Mouse (Mus musculus): ENCODE results near the gene Slc2a4.
A peak's percentile ranks its signal among the peaks of the same experiment; 100 is the strongest.
"Not testable (repeated sequence)": the region's sequence is repeated elsewhere in the genome, so short reads cannot be mapped to it uniquely, and the experiment has no call there.

The Slc2a4 gene

DNA sequence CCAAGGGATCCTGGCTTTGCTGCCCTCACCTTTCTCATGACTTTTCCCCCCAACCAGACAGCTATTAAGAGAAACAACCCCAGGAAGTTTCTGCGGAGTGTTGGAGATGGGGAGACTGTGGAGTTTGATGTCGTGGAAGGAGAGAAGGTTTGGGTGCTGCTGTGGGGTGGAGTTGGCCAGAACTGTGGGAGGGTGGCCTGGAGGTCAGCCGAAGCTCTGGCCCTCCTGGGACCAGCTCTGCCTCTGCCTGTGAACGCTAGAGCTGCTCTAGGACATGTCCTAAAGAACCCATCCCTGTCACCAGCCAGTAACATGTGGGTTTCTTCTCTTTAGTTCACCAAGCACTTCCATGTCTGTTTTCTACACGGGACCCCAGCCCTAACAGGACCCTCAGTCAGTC lies 8.8 kb downstream of the Slc2a4 start:
- no peak for DNase-seq (ENCODE audit: low read depth)

DNA sequence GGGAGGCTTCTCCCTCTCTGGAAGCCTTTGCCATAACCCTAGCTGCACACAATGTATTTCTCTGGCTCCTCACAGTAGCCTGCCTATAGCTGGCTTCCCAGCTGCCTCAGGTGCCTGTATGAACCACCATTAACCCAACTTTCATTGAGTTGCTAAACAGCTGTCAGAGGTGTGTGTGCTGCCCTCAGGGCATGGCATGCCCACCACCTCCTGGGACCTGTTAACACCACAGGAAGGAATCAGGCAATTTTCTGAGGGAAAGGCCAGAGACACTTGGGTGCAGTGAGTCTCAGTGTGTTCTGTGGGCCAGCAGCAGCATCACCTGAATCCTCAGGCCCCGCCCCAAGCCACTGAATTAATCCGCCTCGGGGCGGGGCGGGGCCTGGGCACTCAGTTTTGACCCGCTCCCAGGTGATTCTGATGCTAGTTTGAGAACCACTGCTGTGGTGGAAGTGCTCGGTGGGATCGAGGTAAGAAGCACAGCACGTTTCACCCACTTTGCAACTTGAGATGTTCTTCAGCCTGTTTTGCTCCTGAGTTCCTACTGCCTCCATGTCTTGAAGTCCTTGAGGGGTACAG lies 9.5 kb downstream of the Slc2a4 start:
- no peak for DNase-seq (ENCODE audit: low read depth)

DNA sequence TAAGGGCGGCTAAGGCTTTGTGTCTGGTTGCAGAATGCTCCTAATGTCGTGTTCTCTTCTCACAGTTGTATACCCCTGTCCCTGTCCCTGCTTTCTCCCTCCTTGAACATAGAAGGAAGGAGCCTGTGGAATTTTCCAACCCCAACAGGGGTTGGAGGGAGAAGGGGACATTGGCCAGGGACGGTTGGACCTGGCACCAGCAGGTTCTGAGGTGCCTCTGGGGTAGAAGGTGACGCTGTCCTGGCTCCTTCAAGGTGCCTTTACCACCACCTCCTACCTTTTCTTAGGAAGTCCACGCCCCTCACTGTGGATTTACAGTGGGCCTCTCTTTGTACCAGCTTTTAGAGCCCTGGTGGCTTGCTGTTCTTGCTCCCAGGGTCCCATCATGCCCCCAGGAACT lies 10.2 kb downstream of the Slc2a4 start:
- DNase-seq (ENCODE audit: low read depth), result no peak

DNA sequence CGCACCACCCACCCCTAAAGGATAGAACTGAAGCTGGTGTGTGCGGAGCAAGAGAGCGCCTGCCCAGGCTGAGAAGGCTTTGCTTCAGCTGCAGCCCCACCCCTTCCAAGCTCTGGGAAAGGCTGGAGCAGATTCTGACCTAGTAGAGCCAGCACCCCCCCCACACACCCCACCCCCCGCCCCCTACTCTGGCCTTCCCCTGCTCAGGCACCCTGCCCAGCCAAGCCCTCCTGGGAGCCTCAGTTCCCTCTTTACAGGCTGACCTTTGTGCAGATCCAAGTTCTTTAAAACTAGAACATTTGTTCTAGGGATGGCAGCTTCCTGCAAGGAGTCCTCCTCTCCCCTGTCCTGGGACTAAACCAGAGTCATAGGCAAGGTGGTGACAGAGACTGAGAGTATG lies 10.6 kb downstream of the Slc2a4 start:
- no peak for DNase-seq (ENCODE audit: low read depth)

DNA sequence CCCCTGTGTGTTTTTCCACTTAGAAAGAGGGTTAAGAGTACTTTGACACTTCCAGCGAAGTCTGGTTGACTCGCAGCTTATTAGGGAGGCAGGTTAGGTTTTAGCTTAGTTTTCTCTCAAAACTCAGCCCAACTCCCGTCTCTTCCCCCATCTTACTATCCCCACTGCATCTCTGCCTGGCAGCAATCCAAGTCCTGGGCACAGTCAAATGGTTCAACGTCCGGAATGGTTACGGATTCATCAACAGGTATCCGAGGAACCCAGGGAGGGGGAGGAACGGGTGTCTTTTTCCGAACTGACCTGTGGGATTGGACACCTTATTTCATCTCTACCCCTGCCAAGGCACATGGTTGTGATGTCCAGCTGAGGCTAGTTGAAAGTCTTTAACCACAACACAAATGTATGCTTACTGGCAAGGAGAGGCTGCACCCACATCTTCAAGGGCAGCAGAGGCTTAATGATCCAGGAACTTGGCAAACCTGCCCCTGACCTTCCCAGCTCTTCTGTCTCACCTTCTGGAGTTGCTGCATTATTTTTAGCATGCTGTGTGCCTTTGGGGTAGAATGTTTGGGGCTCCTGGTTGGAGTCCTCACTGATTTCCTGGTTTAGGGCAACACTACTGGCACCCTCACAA lies 11.2 kb downstream of the Slc2a4 start:
- DNase-seq (ENCODE audit: low read depth), result peak; percentile 26

DNA sequence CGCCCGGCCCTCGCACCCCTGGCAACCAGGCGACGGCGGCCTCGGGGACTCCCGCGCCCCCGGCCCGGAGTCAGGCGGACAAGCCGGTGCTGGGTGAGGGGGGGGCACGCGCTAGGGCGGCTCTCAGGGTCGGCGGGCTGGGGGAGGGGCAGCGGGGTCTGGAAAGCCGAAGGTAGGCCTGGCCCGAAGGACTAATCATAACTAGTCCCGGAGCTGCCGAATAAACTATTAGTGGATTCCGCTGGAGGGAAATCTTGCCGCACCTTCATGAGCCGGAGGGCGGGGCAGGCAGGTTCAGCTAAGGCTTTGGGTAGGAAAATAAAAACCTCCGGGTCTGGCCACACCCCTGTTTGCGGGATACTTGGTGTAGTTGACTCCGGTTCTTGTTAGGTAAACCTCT lies 11.8 kb downstream of the Slc2a4 start:
- DNase-seq (ENCODE audit: low read depth), result peak; percentile 62

DNA sequence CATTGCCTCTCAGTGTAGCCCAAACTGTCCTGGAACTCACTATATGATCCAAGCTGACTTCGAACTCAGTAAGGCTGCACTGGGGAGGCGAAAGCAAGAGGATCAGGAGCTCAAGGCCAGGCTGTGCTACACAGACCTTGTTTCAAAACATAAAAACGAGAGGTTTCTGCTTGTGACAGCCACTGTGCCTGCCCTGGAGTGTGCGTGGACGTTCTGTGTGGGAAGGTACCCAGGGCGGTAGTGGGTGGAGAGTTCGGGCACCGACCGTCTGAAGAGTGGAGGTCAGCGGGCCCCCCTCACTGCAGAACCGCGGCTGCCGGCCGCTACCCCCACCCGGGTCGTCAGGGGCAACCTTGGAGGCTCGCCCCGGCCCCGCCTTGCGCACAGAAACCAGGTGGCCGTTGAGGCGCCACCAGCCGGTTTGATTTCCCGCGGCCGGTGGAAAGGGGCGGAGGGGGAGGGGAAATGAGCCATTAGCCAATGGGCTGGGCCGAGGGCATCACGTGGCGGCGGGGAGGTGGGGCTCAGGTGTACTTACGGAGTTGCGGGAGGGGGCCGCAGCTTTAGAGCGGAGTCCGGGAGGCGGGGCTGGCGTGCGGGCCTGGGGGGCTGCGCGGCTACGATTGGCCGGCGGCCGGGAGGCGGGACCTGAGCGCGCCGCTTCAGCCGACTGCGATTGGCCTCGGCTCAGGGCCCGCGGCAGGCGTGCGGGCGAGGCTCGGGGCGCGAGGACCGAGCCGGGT lies 12.7 kb downstream of the Slc2a4 start, which contains the start of gene Ybx2:
Ybx2 (plus strand) TSS at position 660 of the 743 bp plus-strand sequence.
- peak; percentile 91 for DNase-seq (ENCODE audit: low read depth)

DNA sequence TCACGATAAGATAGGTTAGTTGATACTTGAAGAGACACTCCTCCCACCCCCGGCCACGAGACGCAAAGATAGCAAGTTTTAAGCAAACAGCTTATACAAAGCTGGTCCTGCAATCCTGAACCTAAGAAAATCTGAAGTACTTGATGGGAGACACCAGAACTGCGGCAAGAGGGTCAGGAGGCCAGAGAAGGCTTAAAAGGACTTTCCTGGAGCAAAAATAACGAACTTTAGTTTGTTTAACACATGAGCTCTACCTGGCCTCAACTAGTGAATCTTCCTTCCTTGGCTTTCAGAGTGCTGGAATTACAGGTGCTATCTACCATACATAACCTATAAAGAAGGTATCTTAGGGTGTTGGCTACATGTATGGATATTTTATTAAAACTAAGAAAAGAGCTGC lies 13.3 kb downstream of the Slc2a4 start:
- DNase-seq (ENCODE audit: low read depth), result no peak

DNA sequence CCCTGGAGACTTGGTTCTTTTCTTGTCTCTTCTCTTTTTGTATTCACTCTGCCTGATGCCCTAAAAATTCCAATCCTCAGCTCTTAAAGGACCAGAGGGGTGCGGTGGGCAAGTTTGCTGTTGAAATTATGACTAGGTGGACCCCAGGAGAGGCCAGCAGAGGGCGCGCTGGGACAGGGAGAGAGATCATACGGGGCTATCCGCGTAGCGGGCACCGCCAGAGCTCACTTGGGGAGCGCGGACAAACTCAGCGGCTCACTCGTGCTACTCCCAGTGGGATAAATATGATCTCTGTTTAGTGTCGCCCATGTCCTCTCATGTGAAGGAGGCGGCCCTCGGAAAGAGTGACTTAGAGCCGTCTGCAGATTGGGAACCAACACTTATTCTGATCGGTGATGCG lies 13.8 kb downstream of the Slc2a4 start:
- peak; percentile 95 for DNase-seq (ENCODE audit: low read depth)

DNA sequence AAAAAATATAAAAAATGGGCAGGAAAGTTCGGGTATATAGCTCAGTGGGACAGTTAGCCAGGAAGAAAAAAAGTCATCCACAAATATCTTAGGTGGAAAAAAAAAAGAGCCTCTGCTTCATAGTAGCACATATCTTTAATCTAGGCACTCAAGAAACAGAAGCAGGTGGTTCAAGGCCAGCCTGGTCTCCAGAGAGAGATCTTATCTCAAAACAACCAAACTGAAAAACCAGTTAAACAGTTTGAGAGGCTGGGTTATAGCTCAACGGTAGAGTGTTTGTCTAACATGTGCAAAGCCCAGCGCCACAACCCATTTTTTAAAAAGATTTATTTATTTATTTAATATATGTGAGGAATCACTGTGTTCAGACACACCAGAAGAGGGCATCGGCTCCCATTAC lies 14.9 kb downstream of the Slc2a4 start:
- DNase-seq (ENCODE audit: low read depth), result no peak

DNA sequence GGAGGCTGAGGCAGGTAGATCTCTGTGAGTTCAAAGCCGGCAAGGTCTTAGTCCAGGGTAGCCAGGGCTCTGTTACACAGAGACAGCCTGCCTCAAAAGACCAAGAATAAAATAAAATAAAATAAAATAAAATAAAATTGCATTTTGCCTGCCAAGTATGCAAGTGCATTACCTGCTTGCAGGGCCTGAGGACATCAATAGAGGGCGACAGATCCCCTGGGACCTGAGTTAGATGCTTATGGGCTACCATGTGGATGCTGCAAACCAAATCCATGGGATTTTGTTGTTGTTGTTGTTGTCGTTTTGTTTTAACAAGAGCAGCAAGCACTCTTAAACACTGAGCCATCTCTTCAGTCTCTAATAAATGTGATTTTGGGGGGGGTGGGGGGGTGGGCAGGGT lies 15.7 kb downstream of the Slc2a4 start:
- no peak for DNase-seq (ENCODE audit: low read depth)

DNA sequence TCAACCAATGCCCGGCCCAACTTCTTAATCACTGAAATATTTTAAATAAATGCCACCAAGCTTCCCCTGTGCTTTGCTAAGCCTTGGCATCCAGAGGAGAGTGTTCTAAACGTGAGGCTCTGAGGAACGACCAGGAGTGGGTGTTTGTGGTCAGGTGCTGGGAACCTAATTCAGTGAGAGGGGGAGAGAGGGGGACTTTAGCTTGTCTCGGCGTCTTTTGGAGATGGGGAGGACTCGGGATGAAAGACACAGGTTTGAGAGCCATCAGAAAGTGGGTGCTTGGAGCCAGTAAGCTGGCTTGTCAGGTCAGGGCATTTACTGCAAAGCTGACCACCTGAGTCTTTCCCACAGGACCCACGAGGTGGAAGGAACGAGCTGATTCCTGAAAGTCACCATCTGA lies 16.2 kb downstream of the Slc2a4 start:
- no peak for DNase-seq (ENCODE audit: low read depth)

DNA sequence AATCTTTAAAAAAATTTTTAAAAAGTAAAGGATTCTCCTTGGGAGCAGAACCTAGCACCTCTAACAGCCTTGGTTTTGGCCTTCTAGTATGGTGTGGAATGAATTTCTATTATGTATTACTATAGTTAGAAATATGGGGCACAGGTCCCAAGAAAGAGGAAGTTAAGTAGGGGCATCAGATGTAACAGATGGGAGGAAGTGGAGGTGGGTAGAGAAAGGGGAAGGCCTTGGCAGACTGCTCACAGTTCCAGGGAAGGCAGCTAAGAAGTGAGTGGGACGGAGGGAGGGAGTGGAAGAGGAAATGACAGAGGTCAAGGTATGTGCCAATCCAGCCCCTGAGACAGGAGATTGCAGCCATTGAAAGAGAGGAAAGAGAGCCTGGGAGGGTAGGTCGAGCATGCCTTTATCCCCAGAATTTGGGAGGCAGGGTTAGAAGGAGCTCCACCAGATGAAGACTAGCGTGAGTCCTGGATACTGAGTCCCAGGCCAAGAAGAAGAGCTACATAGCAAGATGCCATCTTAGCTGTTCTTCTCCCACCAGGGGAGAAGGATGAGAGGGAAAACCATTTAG lies 16.9 kb downstream of the Slc2a4 start:
- DNase-seq (ENCODE audit: low read depth), result no peak

DNA sequence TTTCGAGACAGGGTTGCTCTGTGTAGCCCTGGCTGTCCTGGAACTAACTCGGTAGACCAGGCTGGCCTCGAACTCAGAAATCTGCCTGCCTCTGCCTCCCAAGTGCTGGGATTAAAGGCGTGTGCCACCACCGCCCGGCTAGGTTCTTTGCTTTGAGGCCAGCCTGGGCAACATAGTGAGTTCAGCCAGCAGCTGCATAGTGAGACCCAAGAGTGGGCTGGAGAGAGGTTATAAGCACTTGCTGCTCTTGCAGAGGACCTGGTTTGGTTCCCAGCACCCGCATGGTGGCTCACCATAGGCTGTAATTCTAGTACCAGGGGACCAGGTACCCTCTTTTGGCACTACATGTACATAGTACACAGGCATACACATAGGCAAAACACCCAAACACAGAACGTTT lies 17.8 kb downstream of the Slc2a4 start:
- DNase-seq (ENCODE audit: low read depth), result not testable (repeated sequence)

DNA sequence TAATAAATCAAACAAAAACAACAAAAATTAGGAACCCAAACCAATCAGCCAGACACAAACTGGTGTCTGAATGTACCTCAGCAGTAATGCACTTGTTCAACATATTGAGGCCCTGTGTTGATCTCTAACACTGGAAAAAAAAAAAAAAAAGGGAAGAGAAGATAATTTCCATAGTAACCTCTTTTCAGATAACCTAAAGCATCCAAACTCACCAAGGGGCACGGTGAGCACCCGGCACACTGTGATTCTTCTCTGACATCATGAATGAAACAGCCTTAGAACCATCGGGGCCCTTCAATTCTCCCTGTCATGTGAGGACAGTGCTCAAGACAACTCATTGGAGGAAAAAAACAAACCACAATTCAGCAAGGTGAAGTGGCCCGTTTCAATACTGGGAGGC lies 18.3 kb downstream of the Slc2a4 start:
- DNase-seq (ENCODE audit: low read depth), result no peak

DNA sequence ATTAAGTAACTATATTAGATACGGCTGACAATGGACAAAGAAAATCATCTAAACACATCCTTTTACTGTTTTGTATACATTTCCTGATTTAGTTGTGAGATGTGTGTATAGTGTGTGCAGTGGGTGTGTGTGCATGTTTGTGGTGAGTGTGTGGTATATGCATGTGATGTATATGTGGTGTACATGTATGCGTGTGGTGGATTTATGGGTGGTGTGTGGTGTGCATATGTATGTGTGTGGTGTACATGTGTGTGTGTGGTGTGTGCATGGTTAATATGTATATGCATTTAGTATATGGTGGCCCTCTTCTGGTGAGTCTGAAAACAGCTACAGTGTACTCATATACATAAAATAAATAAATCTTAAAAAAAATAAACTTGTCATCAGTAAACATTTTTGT lies 20.5 kb downstream of the Slc2a4 start:
- DNase-seq (ENCODE audit: low read depth), result no peak

DNA sequence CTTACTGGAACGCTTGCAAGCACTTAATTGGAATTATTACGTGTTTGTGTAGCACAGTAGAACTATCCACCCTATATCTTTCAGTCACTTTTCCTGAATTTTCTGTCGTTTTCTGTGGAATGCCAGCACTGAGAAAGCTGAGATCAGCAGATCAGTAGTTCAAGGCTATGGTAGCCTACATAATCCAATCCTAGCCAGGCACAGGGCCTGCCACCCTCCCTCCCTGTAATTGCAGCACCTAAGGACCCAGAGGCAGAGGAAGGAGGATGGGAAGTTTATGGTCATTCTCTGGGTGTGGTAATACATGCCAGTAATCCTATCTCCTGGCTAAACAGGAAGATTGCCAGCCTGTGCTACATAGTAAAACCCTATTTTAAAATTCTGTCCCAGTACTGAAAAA lies 25.2 kb downstream of the Slc2a4 start:
- no peak for DNase-seq (ENCODE audit: low read depth)

DNA sequence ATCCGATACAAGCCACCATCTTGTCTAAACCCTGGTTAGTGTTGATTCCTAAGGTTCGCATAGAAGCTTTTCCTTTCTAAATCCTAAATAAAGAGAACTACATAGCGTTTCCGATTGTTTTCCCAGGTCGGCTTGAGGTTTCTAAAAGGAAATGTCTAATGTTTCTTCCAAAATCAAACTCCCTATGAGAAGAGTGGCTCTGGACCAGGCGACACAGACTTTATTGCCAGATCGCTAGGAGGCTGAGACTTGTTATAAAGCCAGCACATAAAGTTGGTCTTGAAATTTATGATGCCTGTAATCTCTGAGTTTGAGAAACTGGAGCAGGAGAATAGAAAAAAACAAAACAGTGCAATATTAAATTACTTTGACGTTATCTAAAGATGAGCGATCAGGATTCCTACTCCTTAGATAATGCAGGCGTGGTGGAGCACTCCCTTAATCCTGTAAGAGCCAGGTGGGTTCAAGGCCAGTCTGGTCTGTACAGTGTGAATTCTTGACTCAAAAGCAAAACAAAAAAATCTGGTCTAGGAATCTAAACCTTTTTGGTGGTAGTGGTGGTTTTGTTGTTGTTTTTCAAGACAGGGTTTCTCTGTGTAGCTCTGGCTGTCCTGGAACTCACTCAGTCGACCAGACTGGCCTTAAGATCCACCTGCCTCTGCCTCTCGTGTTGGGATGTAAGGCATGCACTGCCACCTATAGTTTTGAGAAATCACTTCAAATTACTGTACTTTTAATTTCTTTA lies 25.8 kb downstream of the Slc2a4 start:
- DNase-seq (ENCODE audit: low read depth), result peak; percentile 64

DNA sequence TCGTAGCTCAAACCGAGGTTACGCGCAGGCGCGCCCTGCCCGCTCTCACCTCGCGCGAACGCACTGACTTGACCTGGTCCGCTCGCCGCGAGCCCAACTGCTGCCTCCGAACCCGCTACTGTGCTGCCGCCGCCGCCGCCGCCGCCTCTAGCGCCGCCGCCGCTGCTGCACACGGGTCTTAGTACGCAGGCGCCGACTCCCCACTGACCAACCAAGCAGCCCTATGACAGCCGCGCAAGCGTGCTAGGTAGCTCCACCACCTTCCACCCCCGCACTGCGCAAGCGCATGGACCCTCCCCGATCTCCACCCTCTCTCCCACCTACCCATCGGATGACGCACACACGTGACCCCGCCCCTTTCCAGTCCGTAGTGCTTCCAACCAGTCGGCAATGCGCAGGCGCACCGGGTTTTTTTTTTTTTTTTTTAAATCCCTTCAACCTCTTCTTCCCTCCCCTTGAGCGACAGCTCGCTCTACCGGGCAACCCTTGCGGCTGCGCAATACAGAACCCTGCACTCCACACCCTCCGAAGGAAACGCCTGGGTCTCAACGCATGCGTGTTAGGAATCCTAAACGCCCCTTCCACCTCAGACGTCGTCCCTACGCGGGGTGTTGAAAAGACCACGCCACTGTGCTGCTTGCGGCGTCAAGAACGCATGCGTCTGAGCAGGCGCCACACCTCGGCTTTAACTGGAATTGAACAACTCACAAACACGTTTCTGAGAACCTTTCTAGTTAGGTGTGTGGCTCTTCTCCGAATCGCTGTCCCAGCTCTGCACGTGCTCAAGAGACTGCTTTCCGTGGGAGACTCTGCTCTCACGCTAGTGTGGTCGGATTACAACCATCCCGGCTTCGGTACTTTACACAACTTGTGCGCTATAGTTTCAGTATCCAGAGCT lies 26.6 kb downstream of the Slc2a4 start, which contains the start of gene Eif5a:
Eif5a (minus strand) TSS at position 845 of the 898 bp plus-strand sequence.
- peak; percentile 100 for DNase-seq (ENCODE audit: low read depth)

DNA sequence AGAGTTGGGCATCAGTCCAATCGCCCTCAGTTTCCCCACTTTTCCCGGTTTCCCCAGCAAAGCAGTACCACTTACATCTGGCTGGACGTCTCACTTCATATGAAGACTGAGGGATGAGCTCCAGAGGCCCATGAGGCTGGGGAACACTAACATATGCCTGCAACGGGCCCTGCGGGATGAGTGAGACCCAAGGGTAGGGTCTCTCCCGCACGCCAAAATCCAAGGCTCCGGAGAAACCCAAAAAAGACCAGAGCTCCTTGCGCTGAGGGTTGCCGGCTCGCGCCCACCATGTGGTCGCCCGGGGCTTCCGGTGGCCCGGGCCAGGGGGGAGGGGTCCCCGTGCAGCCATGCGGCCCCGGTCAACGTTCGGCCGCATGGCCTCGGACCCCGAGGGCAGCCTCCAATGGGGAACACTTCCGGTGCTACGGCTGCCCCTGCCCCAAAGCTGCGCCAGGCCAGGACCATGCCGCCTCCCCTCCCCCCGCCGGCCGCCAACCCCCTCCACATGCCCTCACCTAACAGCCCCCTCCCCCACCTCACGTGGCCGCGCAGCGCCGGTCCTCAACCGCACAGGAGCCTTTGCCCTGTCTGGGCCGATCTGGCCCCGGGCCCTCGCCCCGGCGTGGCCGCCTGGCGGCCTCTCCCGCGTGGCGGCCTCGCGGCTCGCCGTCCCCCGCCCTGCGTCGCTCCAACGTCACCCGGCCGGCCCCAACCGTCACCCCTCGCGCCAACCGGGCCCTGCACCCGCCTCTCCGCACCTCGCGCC lies 27.5 kb downstream of the Slc2a4 start:
- DNase-seq (ENCODE audit: low read depth), result peak; percentile 70
